Mouse (Mus musculus) forebrain, embryonic 14.5 days (tissue): ENCODE measurements around the gene Pkhd1. TPM values are rescaled to one million over a fixed set of nuclear protein-coding genes. Genes with fewer than 3 reads are reported as not detected.

Experiments
- ATAC-seq: fragments of 200-750 bp; cut with Nextera tagmentation; 2 replicates; pipeline ENCODE4 v1.8.0; 2017; ENCODE audit warnings: mild to moderate bottlenecking, moderate library complexity
- DNase-seq: peaks from one replicate; pipeline ENCODE4 v3.0.0-alpha.2; 2015; ENCODE audit warnings: low spot score
- H3K27ac ChIP-seq: fragments of 300-500 bp; sonication (generic); 2 replicates; pipeline ENCODE4 v1.5.1; 2014; ENCODE audit warnings: low read depth, mild to moderate bottlenecking, control low read depth, low read length, moderate library complexity
- H3K27me3 ChIP-seq: fragments of 300-500 bp; sonication (generic); replicated peaks from 2 replicates; pipeline ENCODE4 v1.6.1; 2014; ENCODE audit warnings: low read length, control low read depth, mixed read lengths; ENCODE audit not compliant: control insufficient read depth, insufficient read depth
- H3K36me3 ChIP-seq: fragments of 300-500 bp; sonication (generic); 2 replicates; pipeline ENCODE4 v1.6.1; 2014; ENCODE audit warnings: low read length, control low read depth; ENCODE audit not compliant: control insufficient read depth, insufficient read depth
- H3K4me1 ChIP-seq: fragments of 300-500 bp; sonication (generic); 2 replicates; pipeline ENCODE4 v1.6.1; 2014; ENCODE audit warnings: antibody characterized with exemption, low read length, control low read depth; ENCODE audit not compliant: control insufficient read depth, insufficient read depth
- H3K4me2 ChIP-seq: fragments of 300-500 bp; sonication (generic); 2 replicates; pipeline ENCODE4 v1.6.1; 2014; ENCODE audit warnings: mild to moderate bottlenecking, control low read depth, low read length
- H3K4me3 ChIP-seq: fragments of 300-500 bp; sonication (generic); 2 replicates; pipeline ENCODE4 v1.5.1; 2014; ENCODE audit warnings: low read depth, low read length, control low read depth
- H3K9ac ChIP-seq: fragments of 300-500 bp; sonication (generic); 2 replicates; pipeline ENCODE4 v1.6.1; 2014; ENCODE audit warnings: mild to moderate bottlenecking, low read length, control low read depth, moderate library complexity
- H3K9me3 ChIP-seq: fragments of 300-500 bp; sonication (generic); replicated peaks from 2 replicates; pipeline ENCODE4 v1.6.1; 2016; ENCODE audit warnings: low read length, control low read depth, mixed read lengths; ENCODE audit not compliant: control insufficient read depth
- WGBS: fragments of 180-500 bp; shearing (Covaris S2); extraction: QIAGEN DNeasy Blood & Tissue Kit; methylation state at CpG from one replicate; pipeline ENCODE4 v1.1.7; 2014; 5-methylcytosine and 5-hydroxymethylcytosine counted together
- polyA plus RNA-seq: library from polyadenylated mRNA; unstranded; fragments of >200 nt; fragmentation: Nextera tagmentation; extraction: Ambion mirVana; gene quantifications from 2 replicates; pipeline ENCODE4 v1.2.1, GENCODE M21; 2014

Pkhd1 gene
- polyA plus RNA-seq, 1 experiment from 2014 or later: not detected

- no peak overlapping the region for H3K4me3 ChIP-seq
- H3K4me1 ChIP-seq: no peaks in the 10 kb centered on the region
- WGBS: 86% methylated on average over 4 of the region's 4 CpGs
- H3K27ac ChIP-seq: no peak overlapping the region
- H3K9me3 ChIP-seq: no peaks in the 10 kb centered on the region
- H3K36me3 ChIP-seq: no peaks in the 10 kb centered on the region
- no peaks in the 10 kb centered on the region for H3K27me3 ChIP-seq
- DNase-seq (no peak), ATAC-seq (no peak)
- H3K9ac ChIP-seq: no peak overlapping the region
- H3K4me2 ChIP-seq: no peak overlapping the region
These were observed 5.5 kb upstream of the Pkhd1 start for GRCm38 (mm10) chr1:20623375-20623774.

- Histone ChIP-seq H3K4me2 (no peak overlapping the region), H3K9ac (no peak overlapping the region), H3K9me3 (no peaks in the 10 kb centered on the region), H3K36me3 (no peaks in the 10 kb centered on the region), H3K4me3 (no peak overlapping the region), H3K27me3 (no peaks in the 10 kb centered on the region), H3K4me1 (no peaks in the 10 kb centered on the region), H3K27ac (no peak overlapping the region)
- ATAC-seq: no peak
- 87% methylated on average over 2 of the region's 2 CpGs for whole genome bisulfite sequencing
- no peak for DNase-seq
These were observed 2.7 kb upstream of the Pkhd1 start for GRCm38 (mm10) chr1:20620611-20621010.

- Histone ChIP-seq H3K4me2 (no peak overlapping the region), H3K9me3 (no peaks in the 10 kb centered on the region), H3K36me3 (no peaks in the 10 kb centered on the region), H3K9ac (no peak overlapping the region), H3K4me1 (no peaks in the 10 kb centered on the region), H3K27ac (no peak overlapping the region), H3K27me3 (no peaks in the 10 kb centered on the region), H3K4me3 (no peak overlapping the region)
- ATAC-seq: no peak
- no peak for DNase-seq
- WGBS: 73% methylated on average over 3 of the region's 3 CpGs
These were observed 1.5 kb upstream of the Pkhd1 start for GRCm38 (mm10) chr1:20619363-20619762.

- peak; percentile 72 for DNase-seq
- 21% methylated on average over 7 of the region's 7 CpGs for WGBS
- H3K36me3 ChIP-seq: no peaks in the 10 kb centered on the region
- no peak overlapping the region for H3K4me2 ChIP-seq
- no peaks in the 10 kb centered on the region for H3K9me3 ChIP-seq
- ATAC-seq: peak; percentile 44; the same call in 1 of the 2 replicates
- H3K27me3 ChIP-seq: no peaks in the 10 kb centered on the region
- H3K4me3 ChIP-seq: no peak overlapping the region
- H3K4me1 ChIP-seq: no peaks in the 10 kb centered on the region
- H3K9ac ChIP-seq: no peak overlapping the region
- no peak overlapping the region for H3K27ac ChIP-seq
These were observed 5.2 kb downstream of the Pkhd1 start for GRCm38 (mm10) chr1:20612643-20613042.

- peak; percentile 13 for DNase-seq
- H3K27ac ChIP-seq: no peak overlapping the region
- H3K9ac ChIP-seq: no peak overlapping the region
- H3K9me3 ChIP-seq: no peaks in the 10 kb centered on the region
- no peaks in the 10 kb centered on the region for H3K4me1 ChIP-seq
- peak; percentile 20; the same call in 1 of the 2 replicates for ATAC-seq
- H3K27me3 ChIP-seq: no peaks in the 10 kb centered on the region
- 49% methylated on average over 2 of the region's 2 CpGs for WGBS
- no peak overlapping the region for H3K4me3 ChIP-seq
- no peak overlapping the region for H3K4me2 ChIP-seq
- H3K36me3 ChIP-seq: no peaks in the 10 kb centered on the region
These were observed 12.4 kb downstream of the Pkhd1 start for GRCm38 (mm10) chr1:20605489-20605888.

- H3K4me1 ChIP-seq: no peaks in the 10 kb centered on the region
- no peak for ATAC-seq
- no peak for DNase-seq
- 67% methylated on average over 5 of the region's 5 CpGs for WGBS
- H3K36me3 ChIP-seq: no peaks in the 10 kb centered on the region
- H3K9me3 ChIP-seq: no peaks in the 10 kb centered on the region
- no peak overlapping the region for H3K9ac ChIP-seq
- no peaks in the 10 kb centered on the region for H3K27me3 ChIP-seq
- no peak overlapping the region for H3K4me3 ChIP-seq
- no peak overlapping the region for H3K4me2 ChIP-seq
- H3K27ac ChIP-seq: no peak overlapping the region
These were observed 27.4 kb downstream of the Pkhd1 start for GRCm38 (mm10) chr1:20590488-20590887.

GRCm38 (mm10) chr1:20571469-20571868 is 46.4 kb downstream of the Pkhd1 start:
- H3K27me3 ChIP-seq: no peaks in the 10 kb centered on the region
- no peak overlapping the region for H3K27ac ChIP-seq
- no peak overlapping the region for H3K4me3 ChIP-seq
- no peaks in the 10 kb centered on the region for H3K4me1 ChIP-seq
- no peak overlapping the region for H3K9ac ChIP-seq
- no peaks in the 10 kb centered on the region for H3K9me3 ChIP-seq
- WGBS: 90% methylated on average over 5 of the region's 5 CpGs
- DNase-seq (no peak), ATAC-seq (no peak)
- no peaks in the 10 kb centered on the region for H3K36me3 ChIP-seq
- H3K4me2 ChIP-seq: no peak overlapping the region

GRCm38 (mm10) chr1:20569430-20569829 is 48.4 kb downstream of the Pkhd1 start:
- WGBS: 59% methylated on average over 3 of the region's 3 CpGs
- DNase-seq (no peak), ATAC-seq (no peak)
- no peak overlapping the region for H3K4me2 ChIP-seq
- H3K9ac ChIP-seq: no peak overlapping the region
- no peaks in the 10 kb centered on the region for H3K9me3 ChIP-seq
- H3K4me1 ChIP-seq: no peaks in the 10 kb centered on the region
- no peak overlapping the region for H3K4me3 ChIP-seq
- no peak overlapping the region for H3K27ac ChIP-seq
- H3K36me3 ChIP-seq: no peaks in the 10 kb centered on the region
- no peaks in the 10 kb centered on the region for H3K27me3 ChIP-seq

- Histone ChIP-seq H3K4me1 (no peaks in the 10 kb centered on the region), H3K27me3 (no peaks in the 10 kb centered on the region), H3K4me2 (no peak overlapping the region), H3K27ac (no peak overlapping the region), H3K9me3 (no peaks in the 10 kb centered on the region), H3K9ac (no peak overlapping the region), H3K36me3 (no peaks in the 10 kb centered on the region), H3K4me3 (no peak overlapping the region)
- no peak for ATAC-seq
- 90% methylated on average over 6 of the region's 6 CpGs for WGBS
- no peak for DNase-seq
These were observed 59.4 kb downstream of the Pkhd1 start for GRCm38 (mm10) chr1:20558443-20558842.
